Mouse (Mus musculus): ENCODE measurements around the gene Cenpn. TPM values are rescaled to one million over a fixed set of nuclear protein-coding genes. Genes with fewer than 3 reads are reported as not detected.

Cenpn gene
- polyA plus RNA-seq, 1 experiment from 2014 or later: 71.6 TPM

DNA sequence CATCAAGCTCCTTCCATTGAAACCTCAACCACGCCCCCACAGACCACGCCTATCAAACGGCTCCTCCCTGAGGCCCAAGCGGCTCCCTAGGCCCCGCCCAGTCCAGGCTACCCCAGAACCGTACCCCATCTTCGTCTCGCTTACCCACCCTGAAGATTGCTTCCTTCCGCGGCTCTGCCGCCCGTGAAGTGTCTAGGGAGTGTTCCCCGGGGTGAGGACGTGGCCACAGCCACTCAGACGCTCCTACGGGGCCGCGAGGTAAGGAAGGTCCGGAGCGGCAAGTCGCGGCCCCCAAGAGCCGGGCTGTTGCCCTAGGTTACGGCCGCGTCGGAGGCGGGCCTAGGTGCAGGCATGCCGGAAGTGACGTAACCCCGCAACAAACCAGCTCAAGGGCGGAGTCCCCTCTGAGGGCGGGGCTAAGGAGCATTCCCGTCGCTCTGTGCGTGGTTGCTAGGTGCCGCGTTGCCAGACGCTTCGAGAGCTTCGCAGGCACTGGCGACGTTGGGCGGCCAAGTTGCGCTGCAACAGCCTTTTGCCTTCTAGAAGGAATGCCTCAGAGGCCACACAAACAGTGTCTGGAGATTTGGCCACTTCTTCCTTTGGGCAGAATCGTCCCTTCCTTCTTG is 57.2 kb downstream of the Cenpn start, which contains the start of gene 1700030J22Rik:
Gene 1700030J22Rik (minus strand): TSS at position 329 of the 626 bp plus-strand sequence.
- H3K36me3 ChIP-seq: peaks cover 21% of the 10 kb centered on the region
- peak within 1 kb of the TSS; percentile 79 for H3K27ac ChIP-seq (replicated peaks)
- under 1% methylated on average over 46 of the region's 46 CpGs for WGBS
- H3K4me1 ChIP-seq: peaks cover 20% of the 10 kb centered on the region
- peak; percentile 98 for DNase-seq (ENCODE audit: low spot score)
- no peaks in the 10 kb centered on the region for H3K27me3 ChIP-seq (ENCODE audit: low read depth, poor library complexity, severe bottlenecking)
- no peaks in the 10 kb centered on the region for H3K9me3 ChIP-seq (replicated peaks)
- peak within 1 kb of the TSS; percentile 81 for H3K4me3 ChIP-seq

DNA sequence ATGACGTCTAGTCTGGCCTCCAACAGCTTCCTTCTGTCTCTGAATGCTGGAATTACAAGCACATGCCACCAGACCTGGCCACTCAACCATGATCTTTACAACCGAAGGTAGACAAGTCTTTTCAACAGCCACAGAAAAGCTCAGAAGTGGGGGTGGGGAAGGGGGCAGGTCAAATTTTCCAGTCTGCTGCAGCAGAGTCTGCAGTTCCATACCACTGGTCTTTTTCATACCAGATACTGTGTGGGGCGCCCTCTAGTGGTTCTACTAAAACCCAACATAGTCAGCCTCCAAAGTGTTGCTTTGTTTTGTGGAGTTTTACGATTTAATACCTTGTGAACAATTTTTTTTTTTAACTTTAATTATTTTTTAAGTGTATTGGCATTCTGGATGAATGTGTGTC is 58.6 kb downstream of the Cenpn start:
- no peak overlapping the region for H3K4me3 ChIP-seq
- 22% methylated on average over 4 of the region's 4 CpGs for WGBS
- no peak overlapping the region for H3K27ac ChIP-seq (replicated peaks)
- DNase-seq (ENCODE audit: low spot score): peak; percentile 72
- H3K27me3 ChIP-seq (ENCODE audit: low read depth, poor library complexity, severe bottlenecking): no peaks in the 10 kb centered on the region
- H3K4me1 ChIP-seq: peaks cover 20% of the 10 kb centered on the region
- no peaks in the 10 kb centered on the region for H3K9me3 ChIP-seq (replicated peaks)
- peaks cover 35% of the 10 kb centered on the region for H3K36me3 ChIP-seq

DNA sequence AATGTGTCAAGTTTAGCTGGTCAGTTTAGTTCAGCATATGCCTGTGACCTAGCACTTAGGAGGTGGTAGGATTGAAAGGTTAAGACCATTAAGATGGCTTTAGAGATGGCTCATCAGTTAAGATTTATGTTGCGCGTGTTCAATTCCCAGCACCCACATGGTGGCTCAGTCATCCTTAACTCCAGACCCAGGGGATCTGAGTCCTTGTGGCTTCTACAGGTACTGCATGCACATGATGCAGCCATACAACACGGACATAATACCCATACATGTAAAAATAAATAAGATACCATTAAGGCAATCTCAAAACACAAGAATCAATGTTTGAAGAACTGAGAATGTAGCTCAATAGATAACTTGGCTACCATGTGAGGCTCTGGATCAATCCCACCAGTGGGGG is 68.3 kb downstream of the Cenpn start:
- Histone ChIP-seq H3K36me3 (peaks cover 58% of the 10 kb centered on the region), H3K4me1 (peaks cover 28% of the 10 kb centered on the region), H3K9me3 (replicated peaks) (no peaks in the 10 kb centered on the region), H3K4me3 (no peak overlapping the region), H3K27me3 (ENCODE audit: low read depth, poor library complexity, severe bottlenecking) (no peaks in the 10 kb centered on the region), H3K27ac (replicated peaks) (no peak overlapping the region)
- WGBS: 94% methylated on average over 3 of the region's 3 CpGs
- no peak for DNase-seq (ENCODE audit: low spot score)

Other genes starting within 250 kb of the Cenpn start
- 6.3 and 7.0 TPM in 2 replicates for gene Cdyl2, start 188.7 kb upstream of the Cenpn start, polyA plus RNA-seq (2016; fragmentation: Nextera tagmentation; extraction: Ambion mirVana)
- 74.6 and 81.5 TPM in 2 replicates for gene Cmc2, start 275 bp upstream of the Cenpn start, polyA plus RNA-seq (2016; fragmentation: Nextera tagmentation; extraction: Ambion mirVana)
- 12.6 and 15.3 TPM in 2 replicates for gene Atmin, start 21.7 kb downstream of the Cenpn start, polyA plus RNA-seq (2016; fragmentation: Nextera tagmentation; extraction: Ambion mirVana)
- 2.8 and 3.6 TPM in 2 replicates for gene 1700030J22Rik, start 57.2 kb downstream of the Cenpn start, polyA plus RNA-seq (2016; fragmentation: Nextera tagmentation; extraction: Ambion mirVana)
- 171 and 194 TPM in 2 replicates for gene Gcsh, start 71.8 kb downstream of the Cenpn start, polyA plus RNA-seq (2016; fragmentation: Nextera tagmentation; extraction: Ambion mirVana)
- 0.05 TPM in 1 of 2 replicates, not detected in the other for gene Pkd1l2, start 160.7 kb downstream of the Cenpn start, polyA plus RNA-seq (2016; fragmentation: Nextera tagmentation; extraction: Ambion mirVana)
- 0.05 and 0.10 TPM in 2 replicates for gene Bco1, start 174.1 kb downstream of the Cenpn start, polyA plus RNA-seq (2016; fragmentation: Nextera tagmentation; extraction: Ambion mirVana)
- 2.3 and 2.4 TPM in 2 replicates for gene Gan, start 236.4 kb downstream of the Cenpn start, polyA plus RNA-seq (2016; fragmentation: Nextera tagmentation; extraction: Ambion mirVana)